Comparison of ENCODE assay signal across 9 mouse cellular contexts in the genomic region with DNA sequence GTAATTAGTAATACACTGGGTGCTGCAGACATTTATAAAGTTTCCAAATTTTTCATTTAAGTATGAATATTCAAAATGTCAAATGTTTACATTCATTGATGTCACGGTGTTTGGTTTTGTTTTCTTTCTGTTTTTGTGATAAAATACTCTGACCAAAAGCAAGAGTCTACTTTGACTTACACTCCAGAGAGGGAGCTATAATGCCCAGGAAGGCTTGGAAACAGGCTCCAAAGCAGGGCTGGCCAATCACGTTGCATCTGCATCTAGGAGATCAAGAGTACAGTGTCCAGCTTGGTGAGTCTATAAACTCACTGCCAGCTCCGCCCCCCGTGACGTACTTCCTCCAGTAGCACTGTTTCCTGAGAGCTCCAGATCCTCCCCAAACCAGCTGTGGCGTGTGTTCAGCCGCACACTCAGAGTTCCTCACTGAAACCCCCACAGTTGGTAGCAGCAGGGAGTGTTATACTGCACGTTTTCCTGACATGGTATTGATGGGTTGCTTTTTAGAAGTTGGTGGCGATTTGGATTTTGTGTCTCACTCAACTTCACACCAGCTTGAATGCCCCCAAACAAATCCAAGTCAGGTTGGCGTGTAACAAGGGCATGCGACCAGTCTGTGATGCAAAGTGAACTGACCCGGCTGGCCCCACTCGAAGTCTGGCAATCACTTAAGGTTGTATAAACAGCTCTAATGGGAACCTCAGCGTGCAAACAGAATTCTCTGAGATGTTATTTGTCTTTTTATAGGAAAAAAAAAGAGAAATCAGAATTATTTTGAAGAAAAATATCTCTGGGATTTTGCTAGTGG.
DNase-seq lines count a peak whose midpoint lies in the region; ATAC-seq lines count a peak whose summit lies in the region.
"Had no signal": no experiment of that assay in that cellular context is flagged by ENCODE, and none has a peak within 500 bp of the region (broad histone marks: within the 10 kb centered on the region; RNA-seq: fewer than 3 reads in every experiment).

No protein-coding gene starts in this region.

- no peaks in the 10 kb centered on the region for H3K27me3 ChIP-seq in intestine, embryonic 14.5 days (replicated peaks; ENCODE audit: control insufficient read depth, insufficient read depth, low read length)
- no peaks in the 10 kb centered on the region for H3K27me3 ChIP-seq in lung, embryonic 16.5 days (ENCODE audit: control insufficient read depth, insufficient read depth, low read depth, low read length)
- no peaks in the 10 kb centered on the region for H3K27me3 ChIP-seq in midbrain, embryonic 13.5 days

- H3K4me3 ChIP-seq in intestine, embryonic 14.5 days (ENCODE audit: low read depth, low read length): no peak overlapping the region
- H3K4me3 ChIP-seq in lung, embryonic 16.5 days (ENCODE audit: low read length): peak overlapping the region; percentile 11; the same call in 1 of the 2 replicates
- no peak overlapping the region for H3K4me3 ChIP-seq in midbrain, embryonic 13.5 days (replicated peaks)

- ATAC-seq in intestine, embryonic 14.5 days (replicated peaks; ENCODE audit: low FRiP score, low TSS enrichment, low read depth): 0 out of 2 replicates have a peak, but pooled peaks have one; percentile 47
- ATAC-seq in lung, embryonic 16.5 days (ENCODE audit: low read depth): peak; percentile 95
- no peak for ATAC-seq in midbrain, embryonic 13.5 days

- peak; percentile 54 for DNase-seq in gastrocnemius, postnatal 10 days
- DNase-seq in gastrocnemius, postnatal 25 days: no peak
- DNase-seq in R1 (ENCODE audit: low read depth, low spot score): peak; percentile 90
- DNase-seq in intestine, embryonic 14.5 days (ENCODE audit: low spot score): no peak
- no peak for DNase-seq in right cerebral cortex, postnatal 36 days (ENCODE audit: low spot score in 2 of 2)
- DNase-seq in frontal cortex, postnatal 36 days (ENCODE audit: low spot score in 2 of 2): no peak
- DNase-seq: layer of hippocampus, postnatal 36 days had no signal

- 51% methylated on average over 14 of the region's 14 CpGs for WGBS in intestine, embryonic 14.5 days
- WGBS in lung, embryonic 16.5 days: 38% methylated on average over 14 of the region's 14 CpGs
- 80% methylated on average over 14 of the region's 14 CpGs for WGBS in midbrain, embryonic 13.5 days

- H3K9me3 ChIP-seq in intestine, embryonic 14.5 days (ENCODE audit: control insufficient read depth, low read length): no peaks in the 10 kb centered on the region
- no peaks in the 10 kb centered on the region for H3K9me3 ChIP-seq in lung, embryonic 16.5 days (ENCODE audit: control insufficient read depth, low read length)
- no peaks in the 10 kb centered on the region for H3K9me3 ChIP-seq in midbrain, embryonic 13.5 days

- H3K4me2 ChIP-seq in intestine, embryonic 14.5 days (ENCODE audit: low read length): 0 out of 2 replicates have a peak overlapping the region, but pooled peaks have one; percentile 12
- H3K4me2 ChIP-seq in lung, embryonic 16.5 days (ENCODE audit: low read depth, low read length): peak overlapping the region; percentile 42
- no peak overlapping the region for H3K4me2 ChIP-seq in midbrain, embryonic 13.5 days (replicated peaks)

- peaks cover 7% of the 10 kb centered on the region; the same call in 1 of the 2 replicates for H3K4me1 ChIP-seq in intestine, embryonic 14.5 days (replicated peaks; ENCODE audit: control insufficient read depth, insufficient read depth, low read length)
- H3K4me1 ChIP-seq in lung, embryonic 16.5 days (replicated peaks; ENCODE audit: control insufficient read depth, insufficient read depth, low read length): peaks cover 15% of the 10 kb centered on the region
- H3K4me1 ChIP-seq in midbrain, embryonic 13.5 days (replicated peaks): no peaks in the 10 kb centered on the region

- no peaks in the 10 kb centered on the region for H3K36me3 ChIP-seq in intestine, embryonic 14.5 days (ENCODE audit: control insufficient read depth, insufficient read depth, low read length)
- H3K36me3 ChIP-seq in lung, embryonic 16.5 days (ENCODE audit: control insufficient read depth, insufficient read depth, low read length): no peaks in the 10 kb centered on the region
- H3K36me3 ChIP-seq in midbrain, embryonic 13.5 days: peaks cover 18% of the 10 kb centered on the region

- no peak overlapping the region for H3K9ac ChIP-seq in intestine, embryonic 14.5 days (ENCODE audit: low read length)
- peak overlapping the region; percentile 33; the same call in 1 of the 2 replicates for H3K9ac ChIP-seq in lung, embryonic 16.5 days (ENCODE audit: low read length)
- H3K9ac ChIP-seq in midbrain, embryonic 13.5 days (replicated peaks): no peak overlapping the region

- H3K27ac ChIP-seq in intestine, embryonic 14.5 days (ENCODE audit: low read depth): peak overlapping the region; percentile 39; the same call in 1 of the 2 replicates
- H3K27ac ChIP-seq in lung, embryonic 16.5 days (ENCODE audit: low read length): peak overlapping the region; percentile 60
- H3K27ac ChIP-seq in midbrain, embryonic 13.5 days: no peak overlapping the region

Comparison
In these comparisons a context has a peak if more than half of its experiments do, and no peak if none do; other contexts are left out.
1. DNase-seq: peak in gastrocnemius, postnatal 10 days (single experiment) and R1 (single experiment); none in gastrocnemius, postnatal 25 days (single experiment), intestine, embryonic 14.5 days (single experiment), right cerebral cortex, postnatal 36 days (0 of 2) and frontal cortex, postnatal 36 days (0 of 2).